Mouse (Mus musculus) kidney, adult 2 months (tissue): Measurements from ENCODE around the gene Chdh. TPM values are rescaled to one million over a fixed set of nuclear protein-coding genes. Genes with fewer than 3 reads are reported as not detected.
A peak's percentile ranks its signal among the peaks of the same experiment; 100 is the strongest.

ENCODE experiments used
- DNase-seq: peaks from one replicate; pipeline ENCODE4 v3.0.0; 2021
- H3K27ac ChIP-seq: fragments of 200-500 bp; 2 replicates; pipeline ENCODE4 v1.5.1; 2012; ENCODE audit warnings: low read depth, low read length, control low read depth, inconsistent platforms; ENCODE audit not compliant: insufficient read depth
- H3K27me3 ChIP-seq: fragments of 200-500 bp; replicated peaks from 2 replicates; pipeline ENCODE4 v1.6.1; 2012; ENCODE audit warnings: mild to moderate bottlenecking, moderate library complexity, low read length, inconsistent platforms; ENCODE audit not compliant: control insufficient read depth, insufficient read depth
- H3K36me3 ChIP-seq: fragments of 200-500 bp; 2 replicates; pipeline ENCODE4 v1.6.1; 2012; ENCODE audit warnings: mild to moderate bottlenecking, moderate library complexity, low read length, inconsistent platforms; ENCODE audit not compliant: control insufficient read depth, insufficient read depth
- H3K4me1 ChIP-seq: fragments of 200-500 bp; 2 replicates; pipeline ENCODE4 v1.6.1; 2011; ENCODE audit warnings: low read length; ENCODE audit not compliant: control insufficient read depth, insufficient read depth
- H3K4me3 ChIP-seq: fragments of 200-500 bp; 2 replicates; pipeline ENCODE4 v1.5.1; 2011; ENCODE audit warnings: mild to moderate bottlenecking, low read depth, low read length, control low read depth; ENCODE audit not compliant: insufficient read depth
- CTCF ChIP-seq: fragments of 200-500 bp; conservative IDR thresholded peaks from 2 replicates; pipeline ENCODE4 v1.5.1; 2011; ENCODE audit warnings: low read depth, mild to moderate bottlenecking, control low read depth, low read length, moderate library complexity, mixed read lengths; ENCODE audit not compliant: insufficient read depth, insufficient read length
- POLR2A ChIP-seq: fragments of 200-500 bp; IDR thresholded peaks from one replicate; pipeline ENCODE4 v1.6.1; 2011; ENCODE audit warnings: low read depth, low read length, control low read depth
- WGBS: fragments of 180-500 bp; shearing (Covaris S2); methylation state at CpG from one replicate; pipeline ENCODE4 v1.1.7; 2018; 5-methylcytosine and 5-hydroxymethylcytosine counted together
- polyA plus RNA-seq: library from polyadenylated mRNA; depleted of rRNA; stranded (reverse); fragments of >200 nt; gene quantifications from 2 replicates; pipeline ENCODE4 v1.2.3, GENCODE M21; 2012

The Chdh gene
- polyA plus RNA-seq, 1 experiment = 112 TPM

- peak; percentile 96 for DNase-seq
- H3K27me3 ChIP-seq = no peaks in the 10 kb centered on the region
- WGBS = under 1% methylated on average over 44 of the region's 44 CpGs
- H3K27ac ChIP-seq = peak within 1 kb of the TSS; percentile 99
- peaks cover 2% of the 10 kb centered on the region; the same call in 1 of the 2 replicates for H3K4me1 ChIP-seq
- TF ChIP-seq POLR2A (peak; percentile 36), CTCF (no peak)
- H3K36me3 ChIP-seq = peaks cover 2% of the 10 kb centered on the region; the same call in 1 of the 2 replicates
- peak within 1 kb of the TSS; percentile 99 for H3K4me3 ChIP-seq
Observed at GRCm38 (mm10) chr14:29978254-29979204, 30.3 kb upstream of the Chdh start, which contains the start of gene Actr8. Gene Actr8 (plus strand): TSS chr14:29978337.

- H3K27ac ChIP-seq = no peak overlapping the region
- no peaks in the 10 kb centered on the region for H3K27me3 ChIP-seq
- 91% methylated on average over 10 of the region's 10 CpGs for WGBS
- TF ChIP-seq CTCF (peak; percentile 63), POLR2A (no peak)
- H3K4me1 ChIP-seq = peaks cover 2% of the 10 kb centered on the region; the same call in 1 of the 2 replicates
- peak; percentile 63 for DNase-seq
- no peak overlapping the region for H3K4me3 ChIP-seq
- peaks cover 4% of the 10 kb centered on the region; the same call in 1 of the 2 replicates for H3K36me3 ChIP-seq
Observed at GRCm38 (mm10) chr14:29980447-29981205, 28.2 kb upstream of the Chdh start.

GRCm38 (mm10) chr14:29986096-29986495 is 22.7 kb upstream of the Chdh start:
- Histone ChIP-seq H3K4me3 (no peak overlapping the region), H3K36me3 (peaks cover 13% of the 10 kb centered on the region), H3K27ac (no peak overlapping the region), H3K27me3 (no peaks in the 10 kb centered on the region), H3K4me1 (peaks cover 3% of the 10 kb centered on the region; the same call in 1 of the 2 replicates)
- TF ChIP-seq CTCF = no peak
- no peak for TF ChIP-seq POLR2A
- WGBS = 95% methylated on average over 4 of the region's 4 CpGs
- no peak for DNase-seq

GRCm38 (mm10) chr14:29987276-29987675 is 21.5 kb upstream of the Chdh start:
- Histone ChIP-seq H3K36me3 (peaks cover 11% of the 10 kb centered on the region), H3K4me1 (peaks cover 3% of the 10 kb centered on the region; the same call in 1 of the 2 replicates), H3K4me3 (no peak overlapping the region), H3K27me3 (no peaks in the 10 kb centered on the region), H3K27ac (no peak overlapping the region; the same call in 1 of the 2 replicates)
- TF ChIP-seq CTCF = no peak
- no peak for TF ChIP-seq POLR2A
- no peak for DNase-seq
- WGBS = 74% methylated on average over 6 of the region's 6 CpGs

GRCm38 (mm10) chr14:29987739-29988138 is 21.1 kb upstream of the Chdh start:
- H3K4me1 ChIP-seq = peaks cover 3% of the 10 kb centered on the region; the same call in 1 of the 2 replicates
- H3K27me3 ChIP-seq = no peaks in the 10 kb centered on the region
- no peak overlapping the region; the same call in 1 of the 2 replicates for H3K27ac ChIP-seq
- H3K4me3 ChIP-seq = no peak overlapping the region
- no peak for TF ChIP-seq CTCF
- no peak for TF ChIP-seq POLR2A
- WGBS = 61% methylated on average over 9 of the region's 9 CpGs
- H3K36me3 ChIP-seq = peaks cover 11% of the 10 kb centered on the region
- DNase-seq = peak; percentile 57

GRCm38 (mm10) chr14:29988337-29988736 is 20.5 kb upstream of the Chdh start:
- DNase-seq = peak; percentile 55
- no peak overlapping the region for H3K4me3 ChIP-seq
- H3K27me3 ChIP-seq = no peaks in the 10 kb centered on the region
- H3K27ac ChIP-seq = no peak overlapping the region; the same call in 1 of the 2 replicates
- peaks cover 3% of the 10 kb centered on the region; the same call in 1 of the 2 replicates for H3K4me1 ChIP-seq
- TF ChIP-seq CTCF (no peak), POLR2A (no peak)
- H3K36me3 ChIP-seq = peaks cover 11% of the 10 kb centered on the region
- WGBS = 61% methylated on average over 4 of the region's 4 CpGs

- Histone ChIP-seq H3K27ac (no peak overlapping the region), H3K36me3 (no peaks in the 10 kb centered on the region; the same call in none of the 2 replicates), H3K27me3 (no peaks in the 10 kb centered on the region), H3K4me1 (peaks cover 21% of the 10 kb centered on the region), H3K4me3 (no peak overlapping the region)
- 97% methylated on average over 4 of the region's 4 CpGs for WGBS
- TF ChIP-seq CTCF (no peak), POLR2A (no peak)
- DNase-seq = no peak
Observed at GRCm38 (mm10) chr14:29994976-29995375, 13.8 kb upstream of the Chdh start.
